Mouse (Mus musculus): ENCODE measurements around the gene Fcna.

The Fcna gene

GRCm38 (mm10) chr2:25627811-25628210 lies at the start of gene Fcna:
TSS of gene Fcna (minus strand) at chr2:25628030.
- DNase-seq (ENCODE audit: low spot score in 2 of 2), result no peak

- no peak for DNase-seq (ENCODE audit: low spot score in 2 of 2)
Measured at GRCm38 (mm10) chr2:25676486-25676885, 48.7 kb upstream of the Fcna start, which contains the start of gene Lcn6. TSS of gene Lcn6 (plus strand) at chr2:25676786.

- DNase-seq (ENCODE audit: low spot score in 2 of 2), result no peak
Measured at GRCm38 (mm10) chr2:25666516-25666915, 38.7 kb upstream of the Fcna start.

DNA sequence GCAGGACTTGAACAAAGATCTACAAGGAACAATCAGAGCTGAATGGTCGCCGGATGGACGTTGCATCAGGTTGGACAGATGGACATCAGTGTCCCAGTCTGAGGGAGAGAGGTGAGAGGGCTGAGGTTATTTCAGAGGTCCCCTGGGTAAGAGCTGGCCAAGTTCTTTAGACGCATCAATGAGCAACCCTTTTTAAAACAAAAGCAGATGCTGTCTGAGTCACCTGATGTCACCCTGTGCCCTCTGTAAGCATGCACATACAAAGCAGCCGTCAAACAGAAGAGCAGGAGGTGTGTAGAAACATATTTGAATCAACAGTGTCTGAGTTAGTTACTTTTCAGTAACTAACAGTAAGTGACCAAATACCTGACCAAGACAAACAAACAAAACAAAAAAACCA lies 36.3 kb upstream of the Fcna start:
- no peak for DNase-seq (ENCODE audit: low spot score in 2 of 2)

- peak in 1 of 2 experiments; percentile 26 for DNase-seq (ENCODE audit: low spot score in 2 of 2)
Measured at GRCm38 (mm10) chr2:25663511-25663910, 35.7 kb upstream of the Fcna start.

GRCm38 (mm10) chr2:25661245-25661970 lies 33.6 kb upstream of the Fcna start:
- no peak for DNase-seq (ENCODE audit: low spot score in 2 of 2)

DNA sequence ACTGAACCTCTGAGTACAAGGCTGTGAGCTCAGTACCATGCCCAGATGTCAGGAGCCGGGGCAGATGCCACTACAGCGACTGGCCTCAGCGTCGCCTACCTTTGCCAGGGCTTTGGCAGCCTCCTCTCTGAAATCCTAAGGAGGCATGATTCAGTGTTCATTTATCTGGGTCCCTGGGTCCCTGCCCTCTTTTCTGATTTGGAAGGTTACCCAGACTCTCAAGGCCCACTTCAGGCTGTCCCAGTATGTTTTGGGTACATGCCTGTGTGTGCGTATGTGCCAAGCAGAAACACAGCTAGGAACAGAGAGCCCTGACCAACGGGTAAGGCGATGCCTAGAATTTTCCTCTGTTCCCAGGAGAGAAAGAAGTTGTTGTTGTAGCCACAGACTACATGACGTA lies 32.4 kb upstream of the Fcna start:
- no peak for DNase-seq (ENCODE audit: low spot score in 2 of 2)

- no peak for DNase-seq (ENCODE audit: low spot score in 2 of 2)
Measured at GRCm38 (mm10) chr2:25657652-25658051, 29.8 kb upstream of the Fcna start, which contains the start of gene Lcn5. TSS of gene Lcn5 (plus strand) at chr2:25657952.

DNA sequence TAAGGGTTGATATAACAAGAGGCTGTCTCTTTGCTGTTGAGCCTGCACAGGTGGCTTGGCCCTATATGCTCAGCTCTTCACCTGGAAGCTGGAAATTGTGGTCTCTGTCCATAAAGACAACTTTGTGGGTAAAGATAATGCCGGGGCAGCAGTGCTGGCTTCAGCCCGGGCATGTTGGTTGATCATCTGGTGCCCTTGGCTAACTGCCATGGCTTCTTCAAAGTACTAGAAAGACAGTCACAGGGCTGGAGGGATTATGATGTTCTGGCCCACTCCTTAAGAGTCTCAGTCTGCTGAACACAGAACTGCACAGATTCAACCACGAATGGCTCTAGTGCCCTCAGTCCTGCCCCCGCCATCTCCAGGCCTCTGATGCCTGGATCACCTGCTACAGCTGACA lies 29.4 kb upstream of the Fcna start:
- no peak for DNase-seq (ENCODE audit: low spot score in 2 of 2)

GRCm38 (mm10) chr2:25656691-25657090 lies 28.9 kb upstream of the Fcna start:
- no peak for DNase-seq (ENCODE audit: low spot score in 2 of 2)

- DNase-seq (ENCODE audit: low spot score in 2 of 2), result no peak
Measured at GRCm38 (mm10) chr2:25654502-25654901, 26.7 kb upstream of the Fcna start.

DNA sequence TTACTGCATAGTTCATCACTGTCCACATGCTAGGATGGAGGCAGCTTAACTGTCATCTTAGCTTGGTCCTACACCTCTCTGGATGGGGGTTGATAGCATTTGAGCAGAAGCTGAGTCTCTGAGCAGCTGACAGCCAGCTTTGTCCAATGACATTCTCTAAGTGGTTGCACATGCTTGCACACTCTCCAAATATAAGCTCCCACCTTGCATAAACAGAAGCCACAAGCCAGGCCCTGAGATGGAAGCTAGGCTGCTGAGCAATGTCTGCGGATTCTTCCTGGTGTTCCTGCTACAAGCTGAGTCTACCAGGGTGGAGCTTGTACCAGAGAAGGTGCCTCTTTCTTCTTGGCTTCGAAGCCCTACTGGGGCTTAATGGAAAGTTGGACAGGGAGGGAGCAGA lies 25.1 kb upstream of the Fcna start, which contains the start of gene Lcn8:
Gene Lcn8, plus strand, starts transcription at position 219 of the 400 bp plus-strand sequence.
- no peak for DNase-seq (ENCODE audit: low spot score in 2 of 2)

- DNase-seq (ENCODE audit: low spot score in 2 of 2), result peak in 1 of 2 experiments; percentile 26
Measured at GRCm38 (mm10) chr2:25639890-25640289, 12.1 kb upstream of the Fcna start.

GRCm38 (mm10) chr2:25634046-25634445 lies 6.2 kb upstream of the Fcna start:
- DNase-seq (ENCODE audit: low spot score in 2 of 2), result no peak

DNA sequence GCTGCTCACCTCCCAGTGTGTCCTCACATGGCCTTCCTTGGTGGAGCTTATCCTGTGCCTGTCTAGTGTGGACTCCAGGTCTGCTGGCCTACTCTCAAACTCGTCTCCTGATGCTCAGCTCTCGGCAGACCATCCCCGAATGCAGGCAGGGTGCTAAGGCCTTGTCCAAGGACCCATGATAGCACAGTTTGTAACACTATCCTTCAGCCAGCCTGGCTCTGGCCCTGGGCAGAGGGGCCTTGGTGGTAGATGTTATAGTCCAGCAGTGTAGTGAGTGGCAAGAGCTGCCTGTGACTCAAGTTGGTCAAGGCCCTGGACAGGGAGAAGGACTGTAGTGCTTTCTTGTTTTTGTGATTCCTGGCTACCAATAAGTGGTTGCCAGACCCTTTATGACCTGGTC lies 5.8 kb upstream of the Fcna start:
- no peak for DNase-seq (ENCODE audit: low spot score in 2 of 2)

DNA sequence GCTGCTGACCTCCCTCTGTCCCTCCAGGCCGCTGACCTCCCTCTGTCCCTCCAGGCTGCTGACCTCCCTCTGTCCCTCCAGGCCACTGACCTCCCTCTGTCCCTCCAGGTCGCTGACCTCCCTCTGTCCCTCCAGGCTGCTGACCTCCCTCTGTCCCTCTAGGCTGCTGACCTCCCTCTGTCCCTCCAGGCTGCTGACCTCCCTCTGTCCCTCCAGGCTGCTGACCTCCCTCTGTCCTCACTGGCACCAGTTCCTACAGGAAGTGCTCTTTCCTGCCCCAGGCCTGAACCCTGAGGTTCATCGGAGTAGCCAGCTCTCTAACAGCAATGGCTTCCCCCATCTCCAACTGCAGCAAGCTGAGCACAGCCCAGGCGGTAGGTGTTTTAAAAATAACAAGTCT lies 908 bp upstream of the Fcna start:
- DNase-seq (ENCODE audit: low spot score in 2 of 2), result no peak

DNA sequence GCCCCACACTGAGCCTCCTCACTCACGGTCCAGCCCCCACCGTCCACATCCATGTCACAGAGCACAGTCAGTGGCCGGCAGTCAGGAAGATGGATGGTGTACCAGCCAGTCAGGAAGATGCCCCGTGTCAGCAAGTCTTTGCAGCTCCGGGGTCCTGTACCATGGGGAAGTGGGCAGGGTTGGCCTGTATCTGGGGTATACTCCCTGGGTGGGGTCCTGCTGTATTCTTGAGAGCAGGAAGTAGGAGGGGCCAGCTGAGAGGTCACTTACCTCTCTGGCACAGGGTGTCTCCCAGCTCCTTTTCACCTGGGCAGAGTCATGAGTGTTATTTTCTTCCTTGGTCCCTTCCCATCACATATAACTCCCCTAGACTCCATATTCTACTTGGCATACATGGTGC lies 1.8 kb downstream of the Fcna start:
- DNase-seq (ENCODE audit: low spot score in 2 of 2), result no peak

DNA sequence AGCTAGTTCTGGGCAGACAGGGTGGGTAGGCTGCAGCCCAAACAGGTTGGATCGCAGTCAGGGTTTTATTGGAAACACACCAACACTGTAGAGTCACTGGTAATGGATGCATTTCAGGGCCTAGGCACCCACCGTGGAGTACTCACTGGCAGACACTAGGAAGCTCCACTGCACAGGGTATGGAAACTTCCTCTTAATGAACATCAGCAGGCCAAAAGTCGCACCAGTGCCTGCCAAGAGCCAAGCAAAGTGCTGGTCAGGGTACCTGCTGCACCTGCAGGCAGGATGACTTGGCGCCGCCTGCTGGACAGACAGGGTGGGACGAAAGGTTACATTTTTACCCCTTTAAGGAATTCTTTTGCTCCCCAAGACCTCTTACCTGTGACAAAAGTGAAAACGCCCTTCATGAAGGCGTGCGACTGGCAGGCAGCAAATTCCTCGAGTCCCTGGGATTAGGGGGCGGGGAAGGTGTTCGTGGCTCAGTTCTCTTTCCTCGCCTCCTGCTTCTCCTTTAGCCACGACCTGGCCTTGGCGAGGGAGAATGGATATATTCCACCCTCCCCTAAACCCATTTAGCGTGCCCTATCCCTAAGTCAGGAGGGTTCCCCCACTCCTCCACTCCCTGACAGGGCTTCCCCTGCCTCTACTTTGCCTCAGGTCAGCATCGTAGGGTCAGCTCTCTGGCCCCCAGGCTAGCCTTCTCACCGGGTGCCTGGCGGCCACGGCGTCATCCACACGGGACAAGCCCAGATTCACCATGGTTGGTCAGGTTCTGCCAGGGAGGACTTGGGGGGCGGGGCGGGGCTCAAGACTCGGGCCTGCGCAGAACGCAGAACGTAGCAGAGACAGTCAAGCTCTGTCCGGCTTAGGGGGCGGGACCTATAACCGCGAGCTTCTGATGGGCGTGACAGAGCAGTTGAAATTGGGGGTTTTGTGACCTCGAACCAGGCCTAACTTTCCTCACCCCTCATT lies 6.3 kb downstream of the Fcna start, which contains the start of gene Tmem141:
Gene Tmem141, minus strand, starts transcription at position 777 of the 972 bp plus-strand sequence.
- DNase-seq (ENCODE audit: low spot score in 2 of 2), result peak; percentile 79 to 80

GRCm38 (mm10) chr2:25620852-25621228 lies 7.0 kb downstream of the Fcna start:
- no peak for DNase-seq (ENCODE audit: low spot score in 2 of 2)

GRCm38 (mm10) chr2:25620386-25620785 lies 7.4 kb downstream of the Fcna start:
- DNase-seq (ENCODE audit: low spot score in 2 of 2), result no peak

GRCm38 (mm10) chr2:25617578-25617977 lies 10.3 kb downstream of the Fcna start, which contains the start of gene Ccdc183:
TSS of gene Ccdc183 (minus strand) at chr2:25617678.
- no peak for DNase-seq (ENCODE audit: low spot score in 2 of 2)

DNA sequence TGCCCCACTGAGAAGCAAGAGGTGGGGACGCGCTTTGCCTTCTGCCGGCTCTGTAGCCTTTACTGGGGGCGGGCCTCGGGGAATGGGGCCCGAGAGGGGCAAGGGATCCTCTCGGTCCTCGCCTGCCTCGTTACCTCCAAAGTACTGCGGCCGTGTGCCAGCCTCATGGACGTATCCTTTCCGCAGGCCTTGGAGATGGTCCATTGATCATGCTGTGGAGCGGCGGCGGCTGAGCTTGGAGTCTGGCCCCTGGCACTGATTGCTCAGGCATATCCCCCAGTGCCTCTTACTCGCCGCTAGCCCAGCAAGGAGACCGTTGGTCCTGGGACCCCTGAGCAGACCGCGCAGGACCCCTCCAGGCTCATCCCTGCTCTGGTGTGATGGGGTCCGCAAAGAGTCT lies 11.4 kb downstream of the Fcna start:
- DNase-seq (ENCODE audit: low spot score in 2 of 2), result no peak

Data from frontal cortex, postnatal 10 days (tissue).